Mouse (Mus musculus) kidney, postnatal 0 days (tissue): Measurements from ENCODE around the gene Kcnj1. TPM values are rescaled to one million over a fixed set of nuclear protein-coding genes. Genes with fewer than 3 reads are reported as not detected.
A peak's percentile ranks its signal among the peaks of the same experiment; 100 is the strongest.

Source experiments
- ATAC-seq: fragments of 200-750 bp; cut with Nextera tagmentation; replicated peaks from 2 replicates; pipeline ENCODE4 v1.8.0; 2017; ENCODE audit warnings: low read depth, moderate number of reproducible peaks, moderate TSS enrichment, moderate library complexity; ENCODE audit not compliant: low FRiP score
- DNase-seq: peaks from one replicate; pipeline ENCODE4 v3.0.0-alpha.2; 2016; ENCODE audit warnings: low spot score
- H3K27ac ChIP-seq: fragments of 300-500 bp; sonication (generic); 2 replicates; pipeline ENCODE4 v1.5.1; 2014; ENCODE audit warnings: mild to moderate bottlenecking
- H3K27me3 ChIP-seq: fragments of 300-500 bp; sonication (generic); 2 replicates; pipeline ENCODE4 v1.6.1; 2014; ENCODE audit warnings: low read length, mixed read lengths; ENCODE audit not compliant: insufficient read depth
- H3K36me3 ChIP-seq: fragments of 300-500 bp; sonication (generic); 2 replicates; pipeline ENCODE4 v1.6.1; 2014; ENCODE audit warnings: low read length, mixed read lengths; ENCODE audit not compliant: insufficient read depth
- H3K4me1 ChIP-seq: fragments of 300-500 bp; sonication (generic); replicated peaks from 2 replicates; pipeline ENCODE4 v1.6.1; 2014; ENCODE audit warnings: antibody characterized with exemption, low read length, mixed read lengths; ENCODE audit not compliant: insufficient read depth
- H3K4me2 ChIP-seq: fragments of 300-500 bp; sonication (generic); 2 replicates; pipeline ENCODE4 v1.6.1; 2014; ENCODE audit warnings: mild to moderate bottlenecking, low read length, moderate library complexity, mixed read lengths
- H3K4me3 ChIP-seq: fragments of 300-500 bp; sonication (generic); replicated peaks from 2 replicates; pipeline ENCODE4 v1.5.1; 2014; ENCODE audit warnings: low read depth, low read length
- H3K9ac ChIP-seq: fragments of 300-500 bp; sonication (generic); 2 replicates; pipeline ENCODE4 v1.6.1; 2014; ENCODE audit warnings: low read depth, low read length
- H3K9me3 ChIP-seq: fragments of 300-500 bp; sonication (generic); replicated peaks from 2 replicates; pipeline ENCODE4 v1.6.1; 2016; ENCODE audit warnings: low read length, inconsistent platforms, mixed read lengths
- CTCF ChIP-seq: IDR thresholded peaks from 2 replicates; pipeline ENCODE4 v1.5.1; 2016; ENCODE audit warnings: antibody characterized with exemption, low read depth, mild to moderate bottlenecking, moderate library complexity
- WGBS: fragments of 180-500 bp; shearing (Covaris S2); extraction: QIAGEN DNeasy Blood & Tissue Kit; methylation state at CpG from one replicate; pipeline ENCODE4 v1.1.7; 2014; 5-methylcytosine and 5-hydroxymethylcytosine counted together
- polyA plus RNA-seq: library from polyadenylated mRNA; unstranded; fragments of >200 nt; fragmentation: Nextera tagmentation; extraction: Ambion mirVana; gene quantifications from 2 replicates; pipeline ENCODE4 v1.2.1, GENCODE M21; 2015

Kcnj1 gene
- 35.9 and 38.7 TPM in 2 replicates for polyA plus RNA-seq

- no peak for TF ChIP-seq CTCF
- Histone ChIP-seq H3K4me3 (0 out of 2 replicates have a peak within 1 kb of the TSS, but pooled peaks have one; percentile 6), H3K27me3 (no peaks in the 10 kb centered on the region), H3K36me3 (no peaks in the 10 kb centered on the region), H3K9ac (0 out of 2 replicates have a peak within 1 kb of the TSS, but pooled peaks have one; percentile 32), H3K4me2 (peak within 1 kb of the TSS; percentile 8; the same call in 1 of the 2 replicates), H3K4me1 (no peaks in the 10 kb centered on the region), H3K27ac (0 out of 2 replicates have a peak within 1 kb of the TSS, but pooled peaks have one; percentile 38), H3K9me3 (no peaks in the 10 kb centered on the region)
- no peak for DNase-seq
- 75% methylated on average over 6 of the region's 6 CpGs for WGBS
- no peak for ATAC-seq
These were observed at the start of gene Kcnj1 for GRCm38 (mm10) chr9:32372202-32372601. Gene Kcnj1, plus strand, starts transcription at chr9:32372493.

DNA sequence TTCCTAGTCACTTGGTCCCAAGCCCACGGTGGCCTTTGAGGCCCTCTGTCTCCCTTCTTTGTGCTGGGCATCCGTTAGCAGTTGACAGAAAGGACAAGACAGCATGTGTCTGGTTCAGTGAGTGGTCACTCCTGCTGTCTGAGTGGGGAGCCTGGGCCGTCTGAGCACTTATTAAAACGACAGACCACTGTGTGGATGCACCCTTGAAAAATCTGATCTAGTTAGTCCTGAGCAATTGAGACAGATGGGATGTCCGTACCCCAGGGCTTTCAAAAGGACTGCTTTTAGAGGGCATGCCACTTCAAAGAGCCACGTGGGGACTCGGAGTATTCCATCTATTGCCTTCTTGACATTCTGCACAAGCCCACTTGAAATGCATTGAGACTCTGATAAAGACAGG, 48.7 kb upstream of the Kcnj1 start:
- ATAC-seq (no peak), DNase-seq (no peak)
- Histone ChIP-seq H3K4me1 (no peaks in the 10 kb centered on the region; the same call in 1 of the 2 replicates), H3K36me3 (no peaks in the 10 kb centered on the region), H3K27ac (no peak overlapping the region), H3K4me2 (no peak overlapping the region), H3K9me3 (no peaks in the 10 kb centered on the region; the same call in 1 of the 2 replicates), H3K4me3 (no peak overlapping the region), H3K9ac (no peak overlapping the region), H3K27me3 (no peaks in the 10 kb centered on the region)
- WGBS = 62% methylated on average over 7 of the region's 7 CpGs
- no peak for TF ChIP-seq CTCF

DNA sequence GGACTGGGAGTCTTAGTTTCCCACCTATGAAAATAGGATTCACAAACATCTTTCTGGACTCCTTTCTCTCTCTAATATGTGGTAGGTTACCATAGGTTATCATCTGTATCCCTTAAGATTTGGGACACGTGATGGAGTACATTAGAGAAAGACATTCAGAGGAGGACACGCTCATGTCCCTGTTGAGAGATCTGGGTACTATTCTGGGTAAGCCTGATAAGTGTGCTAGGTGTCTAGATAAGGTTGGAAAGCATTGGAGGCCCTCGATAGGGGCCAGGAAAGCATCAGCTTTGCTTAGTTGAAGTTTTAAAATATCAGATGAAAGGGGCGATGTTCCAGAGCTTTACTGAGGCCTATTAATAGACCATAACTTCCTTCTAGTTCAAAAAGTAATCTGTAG, 43.5 kb upstream of the Kcnj1 start:
- Histone ChIP-seq H3K4me2 (no peak overlapping the region), H3K27me3 (no peaks in the 10 kb centered on the region), H3K36me3 (no peaks in the 10 kb centered on the region), H3K4me1 (no peaks in the 10 kb centered on the region), H3K27ac (no peak overlapping the region), H3K9ac (no peak overlapping the region), H3K4me3 (no peak overlapping the region), H3K9me3 (no peaks in the 10 kb centered on the region)
- TF ChIP-seq CTCF = no peak
- ATAC-seq (no peak), DNase-seq (no peak)
- WGBS = 72% methylated on average over 4 of the region's 4 CpGs

- Histone ChIP-seq H3K27ac (no peak overlapping the region), H3K4me1 (no peaks in the 10 kb centered on the region), H3K4me3 (no peak overlapping the region), H3K9me3 (no peaks in the 10 kb centered on the region), H3K27me3 (no peaks in the 10 kb centered on the region), H3K9ac (no peak overlapping the region), H3K36me3 (no peaks in the 10 kb centered on the region), H3K4me2 (no peak overlapping the region)
- no peak for TF ChIP-seq CTCF
- no peak for ATAC-seq
- DNase-seq = peak; percentile 50
- WGBS = 74% methylated on average over 5 of the region's 5 CpGs
These were observed 41.1 kb upstream of the Kcnj1 start for GRCm38 (mm10) chr9:32331162-32331561.

GRCm38 (mm10) chr9:32335389-32336150, 36.7 kb upstream of the Kcnj1 start:
- WGBS = 73% methylated on average over 13 of the region's 13 CpGs
- H3K36me3 ChIP-seq = no peaks in the 10 kb centered on the region
- no peaks in the 10 kb centered on the region for H3K4me1 ChIP-seq
- no peak for TF ChIP-seq CTCF
- no peak overlapping the region for H3K4me3 ChIP-seq
- DNase-seq (peak; percentile 34), ATAC-seq (peak; percentile 75)
- H3K27ac ChIP-seq = no peak overlapping the region
- no peak overlapping the region for H3K4me2 ChIP-seq
- H3K9ac ChIP-seq = no peak overlapping the region
- H3K9me3 ChIP-seq = no peaks in the 10 kb centered on the region
- H3K27me3 ChIP-seq = no peaks in the 10 kb centered on the region

- TF ChIP-seq CTCF = no peak
- Histone ChIP-seq H3K4me3 (no peak overlapping the region), H3K4me2 (no peak overlapping the region), H3K27ac (no peak overlapping the region), H3K4me1 (peaks cover 14% of the 10 kb centered on the region), H3K9me3 (no peaks in the 10 kb centered on the region), H3K9ac (no peak overlapping the region), H3K36me3 (no peaks in the 10 kb centered on the region), H3K27me3 (peaks cover 10% of the 10 kb centered on the region; the same call in 1 of the 2 replicates)
- ATAC-seq (no peak), DNase-seq (no peak)
- WGBS = 67% methylated on average over 5 of the region's 5 CpGs
These were observed 31.5 kb upstream of the Kcnj1 start for GRCm38 (mm10) chr9:32340831-32341230.
